Mouse (Mus musculus): ENCODE results near the gene Speg. TPM values are rescaled to one million over a fixed set of nuclear protein-coding genes. Genes with fewer than 3 reads are reported as not detected.

The Speg gene
- polyA plus RNA-seq, 1 experiment from 2014 or later = 16.7 TPM

- Histone ChIP-seq H3K4me1 (ENCODE audit: control insufficient read depth, insufficient read depth, low read length) (peaks cover 1% of the 10 kb centered on the region), H3K36me3 (replicated peaks; ENCODE audit: control insufficient read depth, insufficient read depth, low read depth, low read length) (no peaks in the 10 kb centered on the region), H3K27ac (replicated peaks; ENCODE audit: low read depth, low read length) (no peak overlapping the region), H3K9me3 (replicated peaks; ENCODE audit: control insufficient read depth, low read length) (no peaks in the 10 kb centered on the region), H3K27me3 (ENCODE audit: control insufficient read depth, insufficient read depth, low read length) (no peaks in the 10 kb centered on the region), H3K4me3 (ENCODE audit: low read depth, low read length) (no peak overlapping the region), H3K9ac (replicated peaks; ENCODE audit: low read length) (no peak overlapping the region), H3K4me2 (ENCODE audit: low read depth, low read length) (no peak overlapping the region)
- DNase-seq (ENCODE audit: low spot score) = no peak
- no peak for ATAC-seq (replicated peaks; ENCODE audit: insufficient number of reproducible peaks, low FRiP score, low TSS enrichment, low read depth)
- 35% methylated on average over 13 of the region's 13 CpGs for WGBS
Observed at GRCm38 (mm10) chr1:75369984-75370660, 5.0 kb upstream of the Speg start.

DNA sequence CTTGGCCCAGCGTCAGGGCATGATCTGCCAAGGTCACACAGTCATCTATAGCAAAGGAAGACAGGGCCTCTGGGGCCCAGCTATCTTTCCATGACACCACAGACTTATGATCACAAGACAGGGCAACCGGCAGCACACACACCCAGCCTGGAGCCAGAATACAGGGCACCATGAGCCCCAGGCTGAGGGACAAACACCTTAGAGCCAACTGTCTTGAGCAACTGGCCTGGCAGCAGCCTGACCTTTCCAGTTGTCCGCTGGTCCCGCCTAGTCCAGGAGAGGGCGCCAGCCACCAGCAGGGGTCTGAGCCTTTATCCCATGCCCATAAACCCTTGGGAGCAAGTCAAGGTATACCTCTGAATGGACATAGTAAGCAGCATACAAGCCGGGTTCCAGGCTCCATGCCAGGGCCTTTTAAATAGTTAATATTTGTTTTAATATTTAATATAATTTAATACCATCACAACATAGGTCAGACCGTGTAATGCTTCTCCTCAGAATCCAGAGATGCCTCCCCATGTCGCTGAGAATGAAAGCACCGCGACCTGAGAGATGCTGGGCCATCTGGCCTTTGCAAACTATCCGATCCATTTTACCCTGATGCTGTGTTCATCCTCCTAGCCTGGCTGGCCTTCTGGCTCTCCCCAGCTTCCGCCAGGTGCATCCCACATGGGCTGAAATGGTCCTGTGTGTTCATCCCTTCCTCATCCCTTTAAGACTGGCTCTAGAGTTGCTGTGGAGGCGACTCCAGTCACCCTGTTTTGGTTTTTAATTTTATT, 3.6 kb upstream of the Speg start:
- ATAC-seq (replicated peaks; ENCODE audit: insufficient number of reproducible peaks, low FRiP score, low TSS enrichment, low read depth) (no peak), DNase-seq (ENCODE audit: low spot score) (peak; percentile 54)
- H3K27me3 ChIP-seq (ENCODE audit: control insufficient read depth, insufficient read depth, low read length) = peaks cover 2% of the 10 kb centered on the region; the same call in 1 of the 2 replicates
- no peaks in the 10 kb centered on the region for H3K9me3 ChIP-seq (replicated peaks; ENCODE audit: control insufficient read depth, low read length)
- no peaks in the 10 kb centered on the region for H3K36me3 ChIP-seq (replicated peaks; ENCODE audit: control insufficient read depth, insufficient read depth, low read depth, low read length)
- no peak overlapping the region for H3K27ac ChIP-seq (replicated peaks; ENCODE audit: low read depth, low read length)
- 50% methylated on average over 13 of the region's 13 CpGs for WGBS
- H3K9ac ChIP-seq (replicated peaks; ENCODE audit: low read length) = no peak overlapping the region
- H3K4me3 ChIP-seq (ENCODE audit: low read depth, low read length) = no peak overlapping the region
- no peak overlapping the region for H3K4me2 ChIP-seq (ENCODE audit: low read depth, low read length)
- peaks cover 8% of the 10 kb centered on the region for H3K4me1 ChIP-seq (ENCODE audit: control insufficient read depth, insufficient read depth, low read length)

DNA sequence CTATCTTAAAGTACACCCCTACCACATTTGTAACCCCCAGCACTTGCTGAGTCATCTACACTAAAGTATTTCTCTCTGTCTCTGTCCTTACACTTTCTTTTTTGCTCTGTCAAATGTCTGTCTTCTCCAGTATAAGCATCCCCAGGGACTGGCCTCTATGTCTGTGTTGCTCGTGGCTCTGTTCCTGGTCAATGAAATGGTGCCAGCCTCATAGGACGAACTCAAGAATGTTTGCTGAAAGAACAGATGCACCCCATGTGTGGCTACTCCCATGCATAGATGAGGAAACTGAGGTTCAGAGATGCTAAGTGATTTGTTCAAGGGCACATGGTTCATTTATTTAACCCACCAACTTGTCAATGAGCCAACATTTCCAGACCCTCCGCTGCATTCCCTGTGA, 2.6 kb upstream of the Speg start:
- Histone ChIP-seq H3K4me3 (ENCODE audit: low read depth, low read length) (no peak overlapping the region), H3K4me2 (ENCODE audit: low read depth, low read length) (no peak overlapping the region), H3K27me3 (ENCODE audit: control insufficient read depth, insufficient read depth, low read length) (peaks cover 2% of the 10 kb centered on the region; the same call in 1 of the 2 replicates), H3K9ac (replicated peaks; ENCODE audit: low read length) (no peak overlapping the region), H3K4me1 (ENCODE audit: control insufficient read depth, insufficient read depth, low read length) (peaks cover 8% of the 10 kb centered on the region), H3K27ac (replicated peaks; ENCODE audit: low read depth, low read length) (no peak overlapping the region), H3K9me3 (replicated peaks; ENCODE audit: control insufficient read depth, low read length) (no peaks in the 10 kb centered on the region), H3K36me3 (replicated peaks; ENCODE audit: control insufficient read depth, insufficient read depth, low read depth, low read length) (no peaks in the 10 kb centered on the region)
- no peak for DNase-seq (ENCODE audit: low spot score)
- 76% methylated on average over 3 of the region's 3 CpGs for WGBS
- no peak for ATAC-seq (replicated peaks; ENCODE audit: insufficient number of reproducible peaks, low FRiP score, low TSS enrichment, low read depth)

DNA sequence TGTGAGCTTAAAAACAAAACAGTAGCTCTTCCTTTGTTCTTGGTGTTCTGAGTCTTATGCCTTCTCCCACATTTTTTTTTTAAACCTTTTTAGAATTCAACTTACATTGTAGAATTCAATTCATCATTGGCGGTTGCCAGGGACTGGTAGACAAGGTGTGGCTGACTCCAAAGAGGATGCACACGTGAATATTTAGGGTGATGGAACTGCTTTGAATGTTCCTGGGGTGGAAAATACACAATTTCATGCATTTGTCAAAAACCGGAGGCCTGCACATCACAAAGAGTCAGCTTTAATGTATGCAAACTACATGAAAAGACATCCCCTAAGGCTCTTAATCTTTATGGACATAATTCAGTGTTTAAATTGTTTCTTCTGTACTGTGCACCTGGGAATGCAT, 1.8 kb upstream of the Speg start:
- Histone ChIP-seq H3K9me3 (replicated peaks; ENCODE audit: control insufficient read depth, low read length) (no peaks in the 10 kb centered on the region), H3K27ac (replicated peaks; ENCODE audit: low read depth, low read length) (no peak overlapping the region), H3K4me3 (ENCODE audit: low read depth, low read length) (no peak overlapping the region), H3K9ac (replicated peaks; ENCODE audit: low read length) (no peak overlapping the region), H3K4me1 (ENCODE audit: control insufficient read depth, insufficient read depth, low read length) (peaks cover 8% of the 10 kb centered on the region), H3K4me2 (ENCODE audit: low read depth, low read length) (no peak overlapping the region), H3K36me3 (replicated peaks; ENCODE audit: control insufficient read depth, insufficient read depth, low read depth, low read length) (no peaks in the 10 kb centered on the region), H3K27me3 (ENCODE audit: control insufficient read depth, insufficient read depth, low read length) (peaks cover 2% of the 10 kb centered on the region; the same call in 1 of the 2 replicates)
- no peak for ATAC-seq (replicated peaks; ENCODE audit: insufficient number of reproducible peaks, low FRiP score, low TSS enrichment, low read depth)
- WGBS = 67% methylated on average over 3 of the region's 3 CpGs
- DNase-seq (ENCODE audit: low spot score) = no peak

GRCm38 (mm10) chr1:75379196-75379595, 4.1 kb downstream of the Speg start:
- no peak overlapping the region for H3K4me3 ChIP-seq (ENCODE audit: low read depth, low read length)
- H3K9ac ChIP-seq (replicated peaks; ENCODE audit: low read length) = no peak overlapping the region
- H3K4me1 ChIP-seq (ENCODE audit: control insufficient read depth, insufficient read depth, low read length) = peaks cover 8% of the 10 kb centered on the region
- peaks cover 2% of the 10 kb centered on the region; the same call in 1 of the 2 replicates for H3K27me3 ChIP-seq (ENCODE audit: control insufficient read depth, insufficient read depth, low read length)
- no peaks in the 10 kb centered on the region for H3K9me3 ChIP-seq (replicated peaks; ENCODE audit: control insufficient read depth, low read length)
- H3K27ac ChIP-seq (replicated peaks; ENCODE audit: low read depth, low read length) = no peak overlapping the region
- 69% methylated on average over 2 of the region's 2 CpGs for WGBS
- H3K4me2 ChIP-seq (ENCODE audit: low read depth, low read length) = no peak overlapping the region
- no peaks in the 10 kb centered on the region for H3K36me3 ChIP-seq (replicated peaks; ENCODE audit: control insufficient read depth, insufficient read depth, low read depth, low read length)
- ATAC-seq (replicated peaks; ENCODE audit: insufficient number of reproducible peaks, low FRiP score, low TSS enrichment, low read depth) (no peak), DNase-seq (ENCODE audit: low spot score) (no peak)

DNA sequence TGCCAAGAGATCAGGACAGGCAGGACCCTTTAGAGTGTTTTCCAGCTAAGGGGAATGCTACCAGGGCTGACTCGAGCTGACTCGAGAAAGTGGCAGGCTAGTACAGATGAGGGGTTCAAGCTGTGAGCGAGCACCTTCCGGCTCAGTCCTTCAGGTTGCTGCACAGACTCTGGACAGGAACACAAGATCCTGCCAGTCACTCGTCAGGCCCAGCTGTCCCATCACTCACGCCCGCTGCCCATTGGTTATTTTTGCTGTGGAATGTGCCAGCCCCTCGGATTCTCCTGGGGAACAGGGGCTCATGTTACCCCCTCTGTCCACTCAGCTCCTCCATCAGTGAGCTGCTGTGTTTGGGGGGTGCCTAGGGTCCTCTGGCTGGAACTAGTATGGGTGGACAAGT, 4.8 kb downstream of the Speg start:
- H3K9me3 ChIP-seq (replicated peaks; ENCODE audit: control insufficient read depth, low read length) = no peaks in the 10 kb centered on the region
- peaks cover 2% of the 10 kb centered on the region; the same call in 1 of the 2 replicates for H3K27me3 ChIP-seq (ENCODE audit: control insufficient read depth, insufficient read depth, low read length)
- H3K9ac ChIP-seq (replicated peaks; ENCODE audit: low read length) = no peak overlapping the region
- no peak overlapping the region for H3K27ac ChIP-seq (replicated peaks; ENCODE audit: low read depth, low read length)
- WGBS = 52% methylated on average over 8 of the region's 8 CpGs
- DNase-seq (ENCODE audit: low spot score) (no peak), ATAC-seq (replicated peaks; ENCODE audit: insufficient number of reproducible peaks, low FRiP score, low TSS enrichment, low read depth) (no peak)
- H3K4me2 ChIP-seq (ENCODE audit: low read depth, low read length) = no peak overlapping the region
- H3K4me1 ChIP-seq (ENCODE audit: control insufficient read depth, insufficient read depth, low read length) = peaks cover 9% of the 10 kb centered on the region
- H3K36me3 ChIP-seq (replicated peaks; ENCODE audit: control insufficient read depth, insufficient read depth, low read depth, low read length) = no peaks in the 10 kb centered on the region
- H3K4me3 ChIP-seq (ENCODE audit: low read depth, low read length) = no peak overlapping the region

GRCm38 (mm10) chr1:75380951-75381350, 5.9 kb downstream of the Speg start:
- DNase-seq (ENCODE audit: low spot score) (no peak), ATAC-seq (replicated peaks; ENCODE audit: insufficient number of reproducible peaks, low FRiP score, low TSS enrichment, low read depth) (no peak)
- H3K4me1 ChIP-seq (ENCODE audit: control insufficient read depth, insufficient read depth, low read length) = peaks cover 5% of the 10 kb centered on the region
- no peak overlapping the region for H3K4me2 ChIP-seq (ENCODE audit: low read depth, low read length)
- no peak overlapping the region for H3K9ac ChIP-seq (replicated peaks; ENCODE audit: low read length)
- H3K27me3 ChIP-seq (ENCODE audit: control insufficient read depth, insufficient read depth, low read length) = no peaks in the 10 kb centered on the region; the same call in 1 of the 2 replicates
- no peaks in the 10 kb centered on the region for H3K36me3 ChIP-seq (replicated peaks; ENCODE audit: control insufficient read depth, insufficient read depth, low read depth, low read length)
- no peak overlapping the region for H3K27ac ChIP-seq (replicated peaks; ENCODE audit: low read depth, low read length)
- 35% methylated on average over 2 of the region's 2 CpGs for WGBS
- no peak overlapping the region for H3K4me3 ChIP-seq (ENCODE audit: low read depth, low read length)
- no peaks in the 10 kb centered on the region for H3K9me3 ChIP-seq (replicated peaks; ENCODE audit: control insufficient read depth, low read length)

Data from embryonic facial prominence, embryonic 11.5 days (tissue).